Mouse (Mus musculus) fat pad, adult 2 months (tissue): ENCODE measurements around the gene Lonrf2.

Experiments used
- DNase-seq: peaks from one replicate; pipeline ENCODE4 v3.0.0-alpha.2; 2011; ENCODE audit warnings: low read depth, low spot score; ENCODE audit errors: extremely low read depth

Lonrf2 gene

GRCm38 (mm10) chr1:38775713-38776112, 60.8 kb downstream of the Lonrf2 start:
- DNase-seq, result no peak

- no peak for DNase-seq
Observed at GRCm38 (mm10) chr1:38770676-38771075, 65.8 kb downstream of the Lonrf2 start.

GRCm38 (mm10) chr1:38769920-38770319, 66.6 kb downstream of the Lonrf2 start:
- no peak for DNase-seq

GRCm38 (mm10) chr1:38767812-38768211, 68.7 kb downstream of the Lonrf2 start:
- no peak for DNase-seq

GRCm38 (mm10) chr1:38766661-38767572, 69.6 kb downstream of the Lonrf2 start:
- DNase-seq, result no peak

GRCm38 (mm10) chr1:38766254-38766653, 70.3 kb downstream of the Lonrf2 start:
- no peak for DNase-seq

- no peak for DNase-seq
Observed at GRCm38 (mm10) chr1:38763960-38764613, 72.4 kb downstream of the Lonrf2 start.

GRCm38 (mm10) chr1:38760424-38760823, 76.1 kb downstream of the Lonrf2 start:
- DNase-seq, result no peak

- no peak for DNase-seq
Observed at GRCm38 (mm10) chr1:38757791-38758403, 78.6 kb downstream of the Lonrf2 start.

- DNase-seq, result no peak
Observed at GRCm38 (mm10) chr1:38743863-38744262, 92.6 kb downstream of the Lonrf2 start.
